Mouse (Mus musculus) midbrain, embryonic 16.5 days (tissue): ENCODE data around the gene Fam81a. TPM values are rescaled to one million over a fixed set of nuclear protein-coding genes. Genes with fewer than 3 reads are reported as not detected.

Source experiments
- ATAC-seq: fragments of 200-750 bp; cut with Nextera tagmentation; 2 replicates; pipeline ENCODE4 v1.8.0; 2017; ENCODE audit warnings: moderate TSS enrichment
- H3K27ac ChIP-seq: fragments of 300-500 bp; sonication (generic); 2 replicates; pipeline ENCODE4 v1.5.1; 2014; ENCODE audit warnings: mild to moderate bottlenecking, low read length, mixed read lengths
- H3K27me3 ChIP-seq: fragments of 300-500 bp; sonication (generic); 2 replicates; pipeline ENCODE4 v1.6.1; 2014; ENCODE audit warnings: low read depth, low read length, mixed read lengths; ENCODE audit not compliant: control insufficient read depth, insufficient read depth
- H3K36me3 ChIP-seq: fragments of 300-500 bp; sonication (generic); 2 replicates; pipeline ENCODE4 v1.6.1; 2014; ENCODE audit warnings: mild to moderate bottlenecking, low read length, moderate library complexity, mixed read lengths; ENCODE audit not compliant: control insufficient read depth, insufficient read depth
- H3K4me1 ChIP-seq: fragments of 300-500 bp; sonication (generic); 2 replicates; pipeline ENCODE4 v1.6.1; 2014; ENCODE audit warnings: mild to moderate bottlenecking, low read length, mixed read lengths; ENCODE audit not compliant: control insufficient read depth, insufficient read depth
- H3K4me2 ChIP-seq: fragments of 300-500 bp; sonication (generic); 2 replicates; pipeline ENCODE4 v1.6.1; 2014; ENCODE audit warnings: mild to moderate bottlenecking, low read length, mixed read lengths
- H3K4me3 ChIP-seq: fragments of 300-500 bp; sonication (generic); 2 replicates; pipeline ENCODE4 v1.5.1; 2014; ENCODE audit warnings: low read depth, mild to moderate bottlenecking, low read length, moderate library complexity, mixed read lengths
- H3K9ac ChIP-seq: fragments of 300-500 bp; sonication (generic); 2 replicates; pipeline ENCODE4 v1.6.1; 2014; ENCODE audit warnings: low read depth, low read length, mixed read lengths
- H3K9me3 ChIP-seq: fragments of 300-500 bp; sonication (generic); replicated peaks from 2 replicates; pipeline ENCODE4 v1.6.1; 2014; ENCODE audit warnings: mild to moderate bottlenecking, low read length, mixed read lengths; ENCODE audit not compliant: control insufficient read depth, poor library complexity, severe bottlenecking
- WGBS: fragments of 180-500 bp; shearing (Covaris S2); extraction: QIAGEN DNeasy Blood & Tissue Kit; methylation state at CpG from one replicate; pipeline ENCODE4 v1.1.7; 2014; 5-methylcytosine and 5-hydroxymethylcytosine counted together
- polyA plus RNA-seq: library from polyadenylated mRNA; unstranded; fragments of >200 nt; fragmentation: Nextera tagmentation; extraction: Ambion mirVana; gene quantifications from 2 replicates; pipeline ENCODE4 v1.2.1, GENCODE M21; 2015

The Fam81a gene
- polyA plus RNA-seq, 1 experiment from 2014 or later, result 9.6 TPM

DNA sequence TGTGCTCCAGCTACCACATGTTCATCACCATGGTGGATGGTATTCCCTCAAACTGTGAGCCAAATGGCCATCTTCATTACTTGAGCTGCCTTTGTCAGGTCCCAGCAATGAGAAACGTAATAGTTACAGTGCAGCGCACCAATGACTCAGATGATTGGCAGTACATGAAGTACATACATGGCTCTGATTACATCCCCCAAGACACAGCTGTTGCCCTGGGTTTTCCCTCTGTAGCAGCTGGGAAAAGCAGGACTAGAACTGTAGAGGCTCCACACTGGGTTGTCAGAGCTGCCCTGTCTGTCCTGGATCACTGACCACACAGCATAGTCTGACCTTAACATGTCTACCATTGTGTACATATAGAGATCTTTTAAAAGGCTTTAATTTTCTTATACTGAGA, 44.8 kb downstream of the Fam81a start:
- 97% methylated on average over 2 of the region's 2 CpGs for whole genome bisulfite sequencing
- H3K9me3 ChIP-seq, result no peaks in the 10 kb centered on the region
- no peak overlapping the region for H3K27ac ChIP-seq
- no peak for ATAC-seq
- H3K9ac ChIP-seq, result no peak overlapping the region
- no peak overlapping the region for H3K4me3 ChIP-seq
- no peaks in the 10 kb centered on the region for H3K4me1 ChIP-seq
- H3K27me3 ChIP-seq, result no peaks in the 10 kb centered on the region
- no peaks in the 10 kb centered on the region; the same call in 1 of the 2 replicates for H3K36me3 ChIP-seq
- no peak overlapping the region for H3K4me2 ChIP-seq

DNA sequence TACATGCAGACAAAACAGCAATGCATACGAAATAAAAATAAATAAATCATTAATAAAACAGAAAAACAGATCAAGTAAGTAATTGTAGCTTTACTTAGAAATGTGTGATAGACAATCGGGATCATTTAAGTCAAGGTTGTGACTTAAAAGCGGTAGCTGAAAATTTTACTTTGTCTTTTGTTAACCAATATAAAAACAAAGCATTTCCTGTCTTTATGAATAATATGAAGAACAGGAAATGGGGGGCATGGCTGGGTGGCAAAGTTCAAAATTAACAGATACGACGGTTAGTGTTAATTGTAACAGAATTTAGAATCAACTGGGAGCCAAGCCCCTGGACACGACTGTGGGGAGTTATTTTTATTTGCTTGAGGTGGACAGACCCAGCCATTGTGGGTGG, 47.3 kb downstream of the Fam81a start:
- Histone ChIP-seq H3K9ac (no peak overlapping the region), H3K4me1 (no peaks in the 10 kb centered on the region), H3K4me2 (no peak overlapping the region), H3K27me3 (no peaks in the 10 kb centered on the region), H3K36me3 (no peaks in the 10 kb centered on the region; the same call in 1 of the 2 replicates), H3K27ac (no peak overlapping the region), H3K4me3 (no peak overlapping the region), H3K9me3 (no peaks in the 10 kb centered on the region)
- WGBS, result 79% methylated on average over 6 of the region's 6 CpGs
- no peak for ATAC-seq

DNA sequence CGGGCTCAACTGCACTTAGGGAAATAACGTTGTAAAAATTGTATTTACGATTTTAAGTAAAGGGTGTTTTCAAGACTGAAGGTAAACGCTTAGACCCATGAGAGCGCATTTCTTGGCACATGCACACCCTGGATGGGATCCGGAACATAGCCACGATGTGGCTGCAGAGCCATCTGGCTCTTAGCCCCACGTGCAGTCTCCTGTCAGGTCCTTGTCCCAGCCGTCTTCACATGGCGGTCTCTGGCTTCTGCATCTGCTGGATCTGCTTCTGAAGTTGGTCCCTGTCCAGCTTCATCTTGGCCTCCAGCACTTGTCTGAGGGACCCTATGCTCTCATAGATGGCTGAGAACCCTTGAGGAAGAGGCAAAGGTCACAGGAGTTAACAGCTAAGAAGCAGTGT, 51.8 kb downstream of the Fam81a start:
- Histone ChIP-seq H3K9me3 (no peaks in the 10 kb centered on the region), H3K36me3 (no peaks in the 10 kb centered on the region), H3K4me1 (0 out of 2 replicates have a peak, but pooled peaks cover 5% of the 10 kb centered on the region), H3K27ac (no peak overlapping the region), H3K4me2 (no peak overlapping the region), H3K9ac (no peak overlapping the region), H3K4me3 (no peak overlapping the region), H3K27me3 (no peaks in the 10 kb centered on the region)
- WGBS, result 85% methylated on average over 10 of the region's 10 CpGs
- no peak for ATAC-seq

DNA sequence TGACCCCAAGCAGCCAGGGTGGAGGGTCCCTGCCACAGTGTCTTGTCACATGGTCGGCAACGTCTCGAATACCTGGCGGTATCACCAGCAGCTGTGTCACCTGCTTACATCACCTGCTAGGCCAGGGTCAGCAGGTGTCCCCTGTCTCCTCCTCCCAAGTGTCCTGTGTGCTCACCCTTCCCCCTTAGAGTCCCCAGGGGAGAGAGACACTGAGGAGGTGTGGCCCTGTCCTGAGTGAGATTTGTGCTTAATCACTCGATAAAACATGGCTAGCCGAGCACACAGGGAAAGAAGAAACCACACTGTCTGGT, 53.6 kb downstream of the Fam81a start:
- Histone ChIP-seq H3K36me3 (no peaks in the 10 kb centered on the region), H3K27me3 (no peaks in the 10 kb centered on the region), H3K9me3 (no peaks in the 10 kb centered on the region), H3K4me1 (0 out of 2 replicates have a peak, but pooled peaks cover 5% of the 10 kb centered on the region), H3K4me2 (no peak overlapping the region), H3K4me3 (no peak overlapping the region), H3K27ac (no peak overlapping the region), H3K9ac (no peak overlapping the region)
- 67% methylated on average over 6 of the region's 6 CpGs for WGBS
- no peak for ATAC-seq

DNA sequence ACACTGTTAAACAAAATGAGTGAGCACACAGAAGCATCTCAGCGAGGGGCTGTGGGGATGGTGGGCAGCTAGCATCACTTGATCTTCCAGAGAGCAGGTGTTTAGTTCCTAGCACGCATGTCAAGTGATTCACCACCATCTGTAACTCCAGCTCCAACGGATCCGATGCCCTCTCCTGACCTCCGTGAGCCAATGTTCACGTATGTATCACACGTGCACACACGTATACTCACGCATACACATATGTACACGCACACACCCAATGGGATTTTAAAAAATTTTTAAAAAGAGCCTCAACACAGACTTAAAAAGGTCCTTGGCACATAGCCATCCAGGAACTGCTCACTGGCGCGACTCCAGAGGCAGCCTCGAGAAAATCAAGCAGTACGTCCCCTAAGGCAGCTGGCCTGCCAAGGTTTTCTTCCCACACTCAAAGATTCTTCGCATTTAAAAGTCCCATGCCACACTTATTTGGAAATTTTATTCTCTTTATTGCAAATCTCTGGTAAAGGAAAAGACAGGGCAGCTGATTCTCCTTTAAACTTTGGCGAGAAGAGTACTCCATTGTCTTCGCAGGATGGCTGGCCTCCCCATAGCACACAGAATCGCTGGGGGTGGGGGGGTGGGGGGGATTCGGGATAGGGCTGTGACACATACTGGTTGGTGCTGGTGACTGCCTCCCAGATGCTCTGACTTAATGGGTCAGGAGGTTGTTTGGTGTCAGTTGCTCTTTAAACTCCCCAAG, 54.1 kb downstream of the Fam81a start:
- ATAC-seq, result no peak
- Histone ChIP-seq H3K36me3 (no peaks in the 10 kb centered on the region), H3K4me3 (no peak overlapping the region), H3K27ac (no peak overlapping the region), H3K9me3 (no peaks in the 10 kb centered on the region), H3K27me3 (no peaks in the 10 kb centered on the region), H3K9ac (no peak overlapping the region), H3K4me1 (0 out of 2 replicates have a peak, but pooled peaks cover 5% of the 10 kb centered on the region), H3K4me2 (no peak overlapping the region)
- WGBS, result 67% methylated on average over 19 of the region's 19 CpGs

DNA sequence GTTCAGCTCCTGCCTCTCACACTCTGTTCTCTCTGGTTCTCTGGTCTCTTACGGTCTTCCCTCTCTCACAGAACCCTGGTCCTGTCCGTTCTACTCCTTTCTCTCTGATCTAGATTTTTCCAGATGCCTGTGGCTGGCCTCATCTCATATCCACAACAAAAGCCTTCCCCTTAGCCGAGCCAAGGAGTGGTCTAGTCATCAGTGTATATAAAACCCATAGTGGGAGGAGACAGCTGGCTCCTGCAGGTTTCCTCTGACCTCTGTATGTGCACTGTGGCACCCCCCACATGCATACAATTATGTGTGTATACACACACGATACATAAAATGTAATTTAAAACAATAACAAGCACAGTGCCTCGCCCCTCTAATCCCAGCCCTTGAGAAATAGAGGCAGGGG, 55.0 kb downstream of the Fam81a start:
- no peak for ATAC-seq
- H3K27me3 ChIP-seq, result no peaks in the 10 kb centered on the region
- no peak overlapping the region for H3K4me2 ChIP-seq
- no peaks in the 10 kb centered on the region for H3K9me3 ChIP-seq
- H3K36me3 ChIP-seq, result no peaks in the 10 kb centered on the region
- H3K9ac ChIP-seq, result no peak overlapping the region
- no peak overlapping the region for H3K27ac ChIP-seq
- H3K4me1 ChIP-seq, result 0 out of 2 replicates have a peak, but pooled peaks cover 5% of the 10 kb centered on the region
- WGBS, result 69% methylated on average over 5 of the region's 5 CpGs
- no peak overlapping the region for H3K4me3 ChIP-seq

DNA sequence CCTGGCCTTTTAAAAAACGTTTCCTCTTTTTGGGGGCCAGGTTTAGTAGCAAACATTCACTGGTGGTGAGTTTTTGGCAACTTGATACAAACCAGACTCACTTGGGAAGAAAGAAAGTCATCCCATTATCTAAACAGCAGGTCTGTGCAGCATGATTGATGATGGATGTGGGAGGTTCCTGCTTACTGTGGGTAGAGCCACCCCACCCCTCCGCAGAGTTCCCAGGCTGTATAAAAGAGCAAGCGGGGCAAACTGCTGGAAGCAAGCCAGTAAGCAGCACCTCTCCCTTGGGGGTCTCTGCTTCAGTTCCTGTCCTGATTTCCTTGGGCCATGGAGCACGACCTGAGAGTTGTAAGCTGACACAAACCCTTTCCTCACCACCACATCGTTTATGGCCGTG, 56.3 kb downstream of the Fam81a start:
- Histone ChIP-seq H3K4me3 (no peak overlapping the region), H3K9ac (no peak overlapping the region), H3K4me1 (0 out of 2 replicates have a peak, but pooled peaks cover 5% of the 10 kb centered on the region), H3K27me3 (no peaks in the 10 kb centered on the region), H3K4me2 (no peak overlapping the region), H3K36me3 (no peaks in the 10 kb centered on the region), H3K9me3 (no peaks in the 10 kb centered on the region), H3K27ac (no peak overlapping the region)
- WGBS, result 57% methylated on average over 6 of the region's 6 CpGs
- ATAC-seq, result no peak

DNA sequence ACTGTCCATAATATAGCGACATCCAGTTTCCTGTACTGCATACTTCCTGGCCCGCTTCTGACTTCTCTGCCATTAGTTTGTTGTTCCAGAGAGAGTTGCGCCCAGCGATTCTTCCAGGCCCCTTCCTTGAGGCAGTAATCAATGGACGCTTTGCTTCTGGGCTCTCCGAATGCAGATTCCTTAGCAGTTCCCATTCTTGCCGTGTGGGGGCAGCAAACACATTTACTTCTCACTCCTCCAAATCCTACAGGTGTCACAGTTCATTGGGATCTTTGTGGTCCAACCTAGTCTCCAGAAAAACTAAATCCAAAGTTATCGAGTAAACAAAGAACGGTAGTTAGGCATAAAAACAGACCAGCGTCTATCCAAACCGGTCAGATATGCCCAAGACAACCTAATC, 58.3 kb downstream of the Fam81a start:
- Histone ChIP-seq H3K36me3 (no peaks in the 10 kb centered on the region), H3K27me3 (no peaks in the 10 kb centered on the region), H3K4me3 (no peak overlapping the region), H3K4me2 (no peak overlapping the region), H3K9ac (no peak overlapping the region), H3K4me1 (0 out of 2 replicates have a peak, but pooled peaks cover 5% of the 10 kb centered on the region), H3K27ac (no peak overlapping the region), H3K9me3 (no peaks in the 10 kb centered on the region)
- ATAC-seq, result no peak
- WGBS, result 57% methylated on average over 11 of the region's 11 CpGs

DNA sequence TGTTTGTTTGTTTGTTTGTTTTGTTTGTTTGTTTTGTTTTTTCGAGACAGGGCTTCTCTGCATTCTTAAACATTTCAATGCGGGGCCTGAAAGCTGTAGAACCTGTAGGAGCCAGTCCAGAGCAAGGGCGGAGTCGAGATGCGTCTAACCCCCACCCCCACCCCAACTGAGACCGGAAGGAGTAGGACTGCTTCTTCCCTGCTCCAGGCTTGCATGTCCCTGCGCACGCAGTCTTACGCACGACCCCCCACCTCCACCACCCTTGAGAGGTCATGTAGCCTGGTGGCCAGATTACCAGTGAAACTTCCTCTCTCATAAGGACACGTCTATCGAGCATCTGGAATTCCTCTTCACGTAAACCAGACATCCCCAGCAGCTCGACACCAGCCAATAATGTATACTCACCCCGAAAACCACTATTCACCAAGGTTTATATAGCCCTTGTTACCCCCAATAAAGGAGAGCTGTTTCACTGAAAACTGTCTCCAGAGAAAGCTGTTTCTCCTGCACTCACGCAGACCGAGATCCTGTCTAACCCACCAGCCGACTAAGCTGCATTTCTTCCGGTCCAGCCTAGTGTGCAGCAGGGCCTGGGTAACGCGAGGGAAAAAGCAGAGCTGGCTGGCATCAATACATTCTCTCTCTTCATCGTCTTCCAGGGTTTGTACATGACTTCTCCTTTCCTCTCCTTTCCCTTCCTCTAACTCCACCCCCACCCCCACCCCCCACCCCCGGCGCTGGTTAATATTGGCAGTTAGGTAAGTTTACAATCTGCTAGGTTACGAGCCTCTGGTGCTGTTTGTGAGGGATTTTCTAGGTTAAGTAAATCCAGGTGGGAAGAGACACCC, 59.8 kb downstream of the Fam81a start:
- H3K9ac ChIP-seq, result no peak overlapping the region
- H3K27ac ChIP-seq, result no peak overlapping the region
- 88% methylated on average over 25 of the region's 25 CpGs for WGBS
- no peaks in the 10 kb centered on the region for H3K4me1 ChIP-seq
- H3K36me3 ChIP-seq, result no peaks in the 10 kb centered on the region
- H3K4me2 ChIP-seq, result no peak overlapping the region
- no peak overlapping the region for H3K4me3 ChIP-seq
- H3K27me3 ChIP-seq, result no peaks in the 10 kb centered on the region
- H3K9me3 ChIP-seq, result no peaks in the 10 kb centered on the region
- ATAC-seq, result no peak
